Mouse (Mus musculus) CH12.LX (cell line): Measurements from ENCODE around the gene Hpca. TPM values are rescaled to one million over a fixed set of nuclear protein-coding genes. Genes with fewer than 3 reads are reported as not detected.

Experiments used
- DNase-seq: peaks from one replicate; pipeline ENCODE4 v3.0.0-alpha.2; 2013; ENCODE audit errors: extremely low read depth
- H3K27ac ChIP-seq: 2 replicates; pipeline ENCODE4 v1.5.1; 2012; ENCODE audit warnings: low read depth, mild to moderate bottlenecking, control low read depth, moderate library complexity; ENCODE audit not compliant: insufficient read depth
- H3K27me3 ChIP-seq: replicated peaks from 2 replicates; pipeline ENCODE3; 2012; ENCODE audit warnings: inconsistent platforms
- H3K36me3 ChIP-seq, 2 experiments: replicated peaks in 1 of 2; 2 replicates each; pipeline versions ENCODE3 to v1.6.1; 2012; ENCODE audit warnings: inconsistent platforms in 1 of 2, low read length in 1 of 2, mild to moderate bottlenecking in 1 of 2, mixed read lengths in 1 of 2, moderate library complexity in 1 of 2; ENCODE audit not compliant: control insufficient read depth in 1 of 2, insufficient read depth in 1 of 2
- H3K4me1 ChIP-seq, 2 experiments: 2 replicates each; pipeline ENCODE4 v1.6.1; 2012; ENCODE audit warnings: inconsistent platforms in 1 of 2, moderate library complexity in 1 of 2; ENCODE audit not compliant: insufficient read depth in 2 of 2, control insufficient read depth in 1 of 2
- H3K4me2 ChIP-seq: 2 replicates; pipeline ENCODE4 v1.6.1; 2012; ENCODE audit warnings: low read depth, mild to moderate bottlenecking, control low read depth; ENCODE audit not compliant: poor library complexity, insufficient read depth, severe bottlenecking
- H3K4me3 ChIP-seq, 3 experiments: fragments of 150-350 bp in 1 of 3; sonication (generic) in 1 of 3; replicated peaks in 1 of 3; 2 replicates each; pipeline versions ENCODE3 to v1.5.1; 2011 to 2012; ENCODE audit warnings: low read depth in 2 of 3, low read length in 2 of 3, mild to moderate bottlenecking in 2 of 3, moderate library complexity in 2 of 3, control low read depth in 1 of 3, improper control_type of control experiment in 1 of 3, inconsistent platforms in 1 of 3, mixed read lengths in 1 of 3; ENCODE audit not compliant: poor library complexity in 1 of 3
- H3K79me2 ChIP-seq: replicated peaks from 2 replicates; pipeline ENCODE4 v1.6.1; 2012; ENCODE audit warnings: mild to moderate bottlenecking, moderate library complexity; ENCODE audit not compliant: control insufficient read depth, poor library complexity, insufficient read depth, severe bottlenecking; ENCODE audit errors: extremely low read depth
- H3K9ac ChIP-seq: 2 replicates; pipeline ENCODE4 v1.6.1; 2012; ENCODE audit warnings: low read depth, mild to moderate bottlenecking, control low read depth, moderate library complexity; ENCODE audit not compliant: insufficient read depth
- H3K9me3 ChIP-seq: replicated peaks from 2 replicates; pipeline ENCODE3; 2012; ENCODE audit warnings: low read length, inconsistent platforms, mixed read lengths
- CHD1 ChIP-seq: IDR thresholded peaks from 2 replicates; pipeline ENCODE4 v1.6.1; 2012; ENCODE audit warnings: low read depth, low read length, improper control_type of control experiment, inconsistent platforms
- CHD2 ChIP-seq: IDR thresholded peaks from 2 replicates; pipeline ENCODE4 v1.6.1; 2011; ENCODE audit warnings: low read length, improper control_type of control experiment
- E2F4 ChIP-seq: IDR thresholded peaks from 2 replicates; pipeline ENCODE4 v1.6.1; 2011; ENCODE audit warnings: low read depth, low read length, improper control_type of control experiment; ENCODE audit not compliant: insufficient replicate concordance
- EP300 ChIP-seq: IDR thresholded peaks from 2 replicates; pipeline ENCODE4 v1.6.1; 2011; ENCODE audit warnings: low read length, improper control_type of control experiment
- ETS1 ChIP-seq: conservative IDR thresholded peaks from 2 replicates; pipeline ENCODE4 v1.6.1; 2012; ENCODE audit warnings: low read depth, mild to moderate bottlenecking, inconsistent platforms, low read length, improper control_type of control experiment, moderate library complexity
- HCFC1 ChIP-seq: IDR thresholded peaks from 2 replicates; pipeline ENCODE4 v1.6.1; 2012; ENCODE audit warnings: low read depth, mild to moderate bottlenecking, inconsistent platforms, low read length, improper control_type of control experiment
- IRF4 ChIP-seq: IDR thresholded peaks from 2 replicates; pipeline ENCODE4 v1.6.1; 2014; ENCODE audit warnings: low read depth, mild to moderate bottlenecking, inconsistent platforms, low read length, improper control_type of control experiment
- KAT2A ChIP-seq: IDR thresholded peaks from 2 replicates; pipeline ENCODE4 v1.6.1; 2012; ENCODE audit warnings: low read length, improper control_type of control experiment, inconsistent platforms; ENCODE audit not compliant: insufficient replicate concordance
- MAX ChIP-seq: IDR thresholded peaks from 2 replicates; pipeline ENCODE4 v1.6.1; 2011; ENCODE audit warnings: low read length, improper control_type of control experiment
- MAZ ChIP-seq: IDR thresholded peaks from 2 replicates; pipeline ENCODE4 v1.6.1; 2012; ENCODE audit warnings: low read depth, mild to moderate bottlenecking, inconsistent platforms, low read length, improper control_type of control experiment, moderate library complexity
- MEF2A ChIP-seq: IDR thresholded peaks from 2 replicates; pipeline ENCODE4 v1.6.1; 2014; ENCODE audit warnings: low read depth, mild to moderate bottlenecking, inconsistent platforms, low read length, improper control_type of control experiment, borderline replicate concordance
- MYC ChIP-seq: IDR thresholded peaks from 2 replicates; pipeline ENCODE4 v1.6.1; 2011; ENCODE audit warnings: low read depth, mild to moderate bottlenecking, improper control_type of control experiment, low read length
- NRF1 ChIP-seq: IDR thresholded peaks from 2 replicates; pipeline ENCODE4 v1.6.1; 2014; ENCODE audit warnings: low read depth, mild to moderate bottlenecking, inconsistent platforms, low read length, improper control_type of control experiment, moderate library complexity
- PAX5 ChIP-seq: IDR thresholded peaks from 2 replicates; pipeline ENCODE4 v1.6.1; 2012; ENCODE audit warnings: low read length, inconsistent platforms, mixed read lengths
- POLR2A ChIP-seq: IDR thresholded peaks from 2 replicates; pipeline ENCODE4 v1.6.1; 2011; ENCODE audit warnings: low read depth, mild to moderate bottlenecking, improper control_type of control experiment, low read length
- RAD21 ChIP-seq: IDR thresholded peaks from 2 replicates; pipeline ENCODE4 v1.6.1; 2011; ENCODE audit warnings: low read depth, mild to moderate bottlenecking, low read length, improper control_type of control experiment, moderate library complexity
- RCOR1 ChIP-seq: conservative IDR thresholded peaks from 2 replicates; pipeline ENCODE4 v1.6.1; 2012; ENCODE audit warnings: low read depth, mild to moderate bottlenecking, inconsistent platforms, low read length, improper control_type of control experiment
- SIN3A ChIP-seq: IDR thresholded peaks from 2 replicates; pipeline ENCODE4 v1.6.1; 2012; ENCODE audit warnings: low read length, improper control_type of control experiment, inconsistent platforms
- TBP ChIP-seq: conservative IDR thresholded peaks from 2 replicates; pipeline ENCODE4 v1.6.1; 2011; ENCODE audit warnings: low read depth, low read length, improper control_type of control experiment
- TCF12 ChIP-seq: IDR thresholded peaks from 2 replicates; pipeline ENCODE4 v1.6.1; 2014; ENCODE audit warnings: low read depth, mild to moderate bottlenecking, inconsistent platforms, low read length, improper control_type of control experiment
- UBTF ChIP-seq: IDR thresholded peaks from 2 replicates; pipeline ENCODE4 v1.6.1; 2012; ENCODE audit warnings: low read depth, mild to moderate bottlenecking, inconsistent platforms, low read length, improper control_type of control experiment, moderate library complexity
- USF1 ChIP-seq: IDR thresholded peaks from 2 replicates; pipeline ENCODE4 v1.6.1; 2014; ENCODE audit warnings: low read depth, mild to moderate bottlenecking, inconsistent platforms, low read length, improper control_type of control experiment
- ZC3H11A ChIP-seq: IDR thresholded peaks from 2 replicates; pipeline ENCODE4 v1.6.1; 2012; ENCODE audit warnings: low read depth, mild to moderate bottlenecking, inconsistent platforms, low read length, improper control_type of control experiment
- ZKSCAN1 ChIP-seq: IDR thresholded peaks from 2 replicates; pipeline ENCODE4 v1.6.1; 2012; ENCODE audit warnings: low read depth, inconsistent platforms, low read length, improper control_type of control experiment, borderline replicate concordance
- ZMIZ1 ChIP-seq: IDR thresholded peaks from 2 replicates; pipeline ENCODE4 v1.6.1; 2012; ENCODE audit warnings: low read depth, mild to moderate bottlenecking, inconsistent platforms, low read length, improper control_type of control experiment
- dilution Hi-C: fragments of 300-500 bp; cut with MboI; formaldehyde crosslinking; loops from 2 replicates; pipeline ENCODE4 v1.14.3; 2020; ENCODE audit warnings: low sequenced_read_pairs; ENCODE audit not compliant: extremely low pct_unique_long_range_greater_than_20kb, extremely low pct_ligation_motif_present
- in situ Hi-C: fragments of 300-500 bp; cut with MboI; formaldehyde crosslinking; loops from 3 replicates; pipeline ENCODE4 v1.14.3; 2019; ENCODE audit warnings: low sequenced_read_pairs, low pct_ligation_motif_present, low pct_unique_long_range_greater_than_20kb, mixed read lengths
- polyA plus RNA-seq: library from polyadenylated mRNA; unstranded; fragments of >175 nt; gene quantifications from 2 replicates; pipeline ENCODE4 v1.2.1, GENCODE M21; 2012; ENCODE audit warnings: low read depth; ENCODE audit not compliant: insufficient read length
- total RNA-seq, 2 experiments: library from RNA; depleted of rRNA; stranded (reverse); fragments of 300-350 nt in 1 of 2; fragments of >200 nt in 1 of 2; gene quantifications; 2 replicates each; pipeline ENCODE4 v1.2.3; 2012 to 2014

The Hpca gene
- total and polyA plus RNA-seq, 3 experiments: 1.3 to 28.5 (median 2.9) TPM

- Histone ChIP-seq H3K79me2 (no peaks in the 10 kb centered on the region), H3K4me2 (no peak overlapping the region), H3K9me3 (no peaks in the 10 kb centered on the region)
- TF ChIP-seq TCF12 (no peak), POLR2A (no peak), SIN3A (no peak), MYC (no peak), E2F4 (no peak), MAX (no peak), RAD21 (no peak), UBTF (no peak), EP300 (no peak), CHD1 (no peak), NRF1 (no peak), ZC3H11A (no peak), RCOR1 (no peak)
- TF ChIP-seq, all 38 proteins: peak for 0
- Histone ChIP-seq H3K9ac (no peak overlapping the region), H3K27ac (no peak overlapping the region), H3K4me3 (no peak overlapping the region), H3K4me1 (peaks cover 4 to 11% of the 10 kb centered on the region in 2 experiments), H3K36me3 (no peaks in the 10 kb centered on the region), H3K27me3 (peaks cover 77% of the 10 kb centered on the region)
- in situ Hi-C loops: no loop called here
- dilution Hi-C loops: no loop called here
- DNase-seq: no peak
Measured at GRCm38 (mm10) chr4:129124652-129125146, 2.9 kb upstream of the Hpca start.

GRCm38 (mm10) chr4:129122719-129123118 is 883 bp upstream of the Hpca start:
- no peaks in the 10 kb centered on the region for H3K36me3 ChIP-seq
- H3K4me3 ChIP-seq: no peak overlapping the region
- no peak overlapping the region for H3K4me2 ChIP-seq
- H3K79me2 ChIP-seq: no peaks in the 10 kb centered on the region
- no peak for TF ChIP-seq KAT2A
- TF ChIP-seq MEF2A: no peak
- no peak for TF ChIP-seq EP300
- TF ChIP-seq E2F4: no peak
- no peak for TF ChIP-seq HCFC1
- no peak for TF ChIP-seq ZC3H11A
- no peak for TF ChIP-seq SIN3A
- TF ChIP-seq TBP: no peak
- no peak for TF ChIP-seq UBTF
- TF ChIP-seq POLR2A: no peak
- no peak for TF ChIP-seq USF1
- no peak for TF ChIP-seq CHD2
- no peak for TF ChIP-seq TCF12
- no peak for TF ChIP-seq MAZ
- no peak for TF ChIP-seq IRF4
- TF ChIP-seq ETS1: no peak
- no peak for TF ChIP-seq PAX5
- no peak for TF ChIP-seq RAD21
- TF ChIP-seq ZMIZ1: no peak
- TF ChIP-seq ZKSCAN1: no peak
- dilution Hi-C loops: no loop called here
- DNase-seq: no peak
- peaks cover 86% of the 10 kb centered on the region for H3K27me3 ChIP-seq
- H3K4me1 ChIP-seq: peaks cover 4 to 11% of the 10 kb centered on the region in 2 experiments; a peak in 3 of 4 replicates
- in situ Hi-C loops: no loop called here
- H3K9ac ChIP-seq: no peak overlapping the region
- H3K9me3 ChIP-seq: no peaks in the 10 kb centered on the region
- H3K27ac ChIP-seq: no peak overlapping the region
